Mouse (Mus musculus) kidney, adult 2 months (tissue): ENCODE data around the gene Gm3676. TPM values are rescaled to one million over a fixed set of nuclear protein-coding genes. Genes with fewer than 3 reads are reported as not detected.
"Not testable (repeated sequence)": the region's sequence is repeated elsewhere in the genome, so short reads cannot be mapped to it uniquely, and the experiment has no call there.

Experiments
- DNase-seq: peaks from one replicate; pipeline ENCODE4 v3.0.0; 2021
- H3K27ac ChIP-seq: fragments of 200-500 bp; 2 replicates; pipeline ENCODE4 v1.5.1; 2012; ENCODE audit warnings: low read depth, low read length, control low read depth, inconsistent platforms; ENCODE audit not compliant: insufficient read depth
- H3K27me3 ChIP-seq: fragments of 200-500 bp; replicated peaks from 2 replicates; pipeline ENCODE4 v1.6.1; 2012; ENCODE audit warnings: mild to moderate bottlenecking, moderate library complexity, low read length, inconsistent platforms; ENCODE audit not compliant: control insufficient read depth, insufficient read depth
- H3K36me3 ChIP-seq: fragments of 200-500 bp; 2 replicates; pipeline ENCODE4 v1.6.1; 2012; ENCODE audit warnings: mild to moderate bottlenecking, moderate library complexity, low read length, inconsistent platforms; ENCODE audit not compliant: control insufficient read depth, insufficient read depth
- H3K4me1 ChIP-seq: fragments of 200-500 bp; 2 replicates; pipeline ENCODE4 v1.6.1; 2011; ENCODE audit warnings: low read length; ENCODE audit not compliant: control insufficient read depth, insufficient read depth
- H3K4me3 ChIP-seq: fragments of 200-500 bp; 2 replicates; pipeline ENCODE4 v1.5.1; 2011; ENCODE audit warnings: mild to moderate bottlenecking, low read depth, low read length, control low read depth; ENCODE audit not compliant: insufficient read depth
- WGBS: fragments of 180-500 bp; shearing (Covaris S2); methylation state at CpG from one replicate; pipeline ENCODE4 v1.1.7; 2018; 5-methylcytosine and 5-hydroxymethylcytosine counted together
- polyA plus RNA-seq: library from polyadenylated mRNA; depleted of rRNA; stranded (reverse); fragments of >200 nt; gene quantifications from 2 replicates; pipeline ENCODE4 v1.2.3, GENCODE M21; 2012; rRNA removed

The Gm3676 gene
- not detected in 2 replicates for polyA plus RNA-seq

DNA sequence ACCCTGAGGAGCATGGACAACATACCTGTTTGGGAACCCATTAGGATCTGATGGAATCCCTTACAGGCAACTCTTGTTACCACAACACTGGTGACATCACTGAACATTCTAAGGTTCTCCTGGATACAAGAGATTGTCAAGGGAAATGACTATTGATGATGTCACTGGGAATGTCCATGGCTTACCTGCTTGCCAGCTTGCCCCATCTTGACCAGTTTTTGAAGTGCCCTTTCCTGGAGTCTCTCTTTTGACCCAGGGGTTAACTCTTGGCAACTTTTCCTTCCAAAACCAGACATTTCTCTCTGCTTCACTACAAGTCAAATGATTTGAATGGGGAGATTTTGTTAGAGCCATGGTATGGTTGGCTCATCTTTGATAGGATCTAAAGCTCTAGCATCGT is at the start of gene Gm3676:
TSS of gene Gm3676 (minus strand) at position 101 of the 400 bp plus-strand sequence.
- H3K36me3 ChIP-seq, H3K4me1 ChIP-seq, H3K27me3 ChIP-seq, H3K27ac ChIP-seq, DNase-seq, H3K4me3 ChIP-seq: not testable (repeated sequence)
- WGBS, result no CpG with 5 or more reads among the region's 1 CpGs

DNA sequence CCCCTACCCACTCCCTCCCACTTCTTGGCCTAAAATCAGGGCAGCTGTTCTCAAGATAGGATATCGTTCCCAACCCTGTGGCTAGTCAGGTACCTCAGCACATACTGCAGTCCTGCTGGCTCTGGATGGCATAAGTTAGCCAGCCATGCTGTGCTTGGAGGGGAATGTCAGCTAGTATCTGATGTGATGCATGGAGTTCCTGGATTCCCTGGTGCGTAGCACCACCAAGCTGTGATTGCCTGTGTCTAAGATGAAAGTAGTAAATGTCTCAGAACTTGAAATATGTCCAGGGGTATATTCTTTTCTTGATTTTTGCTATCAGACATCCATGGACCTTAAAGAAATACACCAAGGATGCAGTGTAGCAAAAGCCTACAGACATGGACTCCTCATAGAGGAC is 1.9 kb upstream of the Gm3676 start:
- WGBS, result 89% methylated on average over 2 of the region's 2 CpGs
- H3K4me1 ChIP-seq, DNase-seq, H3K36me3 ChIP-seq, H3K27ac ChIP-seq, H3K4me3 ChIP-seq, H3K27me3 ChIP-seq: not testable (repeated sequence)

DNA sequence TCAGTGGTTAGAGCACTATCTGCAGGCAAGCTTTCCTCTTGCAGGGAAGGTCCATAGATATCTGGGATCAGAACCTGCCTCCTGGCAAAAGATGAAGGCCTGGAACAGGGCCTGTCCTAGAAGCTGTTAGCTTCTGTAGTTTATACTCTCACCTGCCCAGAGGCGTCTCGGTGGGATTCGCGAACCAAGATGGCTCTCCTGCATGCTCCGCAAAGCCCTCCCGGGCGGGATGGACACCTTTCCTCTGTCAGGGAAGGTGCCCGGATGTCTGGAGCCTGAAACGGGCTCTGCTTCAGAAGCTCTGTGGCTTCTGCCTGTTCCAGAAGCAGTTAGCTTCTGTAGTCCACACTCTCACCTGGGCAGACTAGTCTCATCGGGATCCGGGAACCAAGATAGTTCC is 16.1 kb downstream of the Gm3676 start:
- 94% methylated on average over 10 of the region's 11 CpGs for WGBS
- H3K36me3 ChIP-seq, H3K4me3 ChIP-seq, H3K4me1 ChIP-seq, H3K27ac ChIP-seq, H3K27me3 ChIP-seq, DNase-seq: not testable (repeated sequence)

DNA sequence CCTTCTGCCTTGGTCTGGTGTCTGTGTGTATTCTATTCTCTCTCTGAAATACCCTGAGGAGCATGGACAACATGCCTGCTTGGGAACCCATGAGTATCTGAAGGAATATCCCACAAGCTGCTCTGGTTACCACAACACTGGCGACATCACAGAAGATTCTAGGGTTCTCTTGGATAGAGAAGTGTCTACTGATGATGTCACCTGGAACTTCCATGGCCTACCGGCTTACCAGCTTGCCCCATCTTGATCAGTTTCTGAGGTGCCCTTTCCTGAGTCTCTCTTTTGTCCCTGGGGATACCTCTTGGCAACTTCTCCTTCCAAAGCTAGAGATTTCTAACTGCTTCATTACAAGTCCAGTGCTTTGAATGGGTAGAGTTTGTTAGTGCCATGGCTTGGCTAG is 21.8 kb downstream of the Gm3676 start, which contains the start of gene Gm3072:
TSS of gene Gm3072 (minus strand) at position 101 of the 400 bp plus-strand sequence.
- H3K27ac ChIP-seq, H3K4me3 ChIP-seq, H3K36me3 ChIP-seq, H3K27me3 ChIP-seq, DNase-seq, H3K4me1 ChIP-seq: not testable (repeated sequence)
- WGBS, result 62% methylated on average over 1 of the region's 2 CpGs

DNA sequence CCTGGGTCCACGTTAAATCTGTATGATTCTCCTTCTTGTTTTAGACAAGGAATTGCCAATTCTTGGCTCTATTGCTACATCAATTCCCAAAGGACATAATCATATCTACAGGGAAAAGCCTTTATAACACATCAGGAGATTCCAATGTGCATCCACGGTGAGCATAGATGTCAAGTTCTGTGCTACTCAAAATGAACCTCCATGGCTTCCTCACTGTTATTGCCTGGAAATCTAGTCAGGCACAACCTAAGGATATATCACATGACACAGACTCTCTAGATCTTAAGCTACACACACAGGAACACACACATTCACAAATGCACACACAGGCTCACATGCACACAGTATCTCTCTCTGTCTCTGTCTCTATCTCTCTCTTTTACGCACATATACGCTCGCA is 23.8 kb downstream of the Gm3676 start:
- not testable (repeated sequence) for H3K36me3 ChIP-seq, H3K4me3 ChIP-seq, DNase-seq, H3K27ac ChIP-seq, H3K4me1 ChIP-seq, H3K27me3 ChIP-seq
- 92% methylated on average over 5 of the region's 5 CpGs for WGBS

DNA sequence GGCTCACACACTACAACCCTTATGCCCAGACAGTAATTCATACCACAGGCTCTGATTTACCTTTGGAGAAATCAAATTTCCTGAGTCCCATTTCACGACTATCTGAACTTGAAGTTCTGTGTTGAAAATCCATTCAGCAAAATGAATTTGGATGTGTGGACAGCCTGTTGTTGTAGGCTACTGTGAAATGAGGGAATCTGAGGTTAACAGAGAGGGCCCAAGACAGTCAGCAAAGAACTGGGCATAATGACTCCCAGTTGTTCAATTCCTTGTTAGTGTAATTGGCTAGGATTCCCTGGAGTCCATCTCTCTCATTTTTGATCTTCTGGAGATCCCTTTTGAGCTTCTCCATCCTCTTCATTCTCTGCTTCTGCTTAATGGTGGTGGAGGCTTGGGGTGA is 35.6 kb downstream of the Gm3676 start:
- peak; percentile 18 for DNase-seq
- not testable (repeated sequence) for H3K4me3 ChIP-seq, H3K27ac ChIP-seq, H3K36me3 ChIP-seq, H3K27me3 ChIP-seq, H3K4me1 ChIP-seq
- WGBS, result 69% methylated on average over 1 of the region's 1 CpGs

DNA sequence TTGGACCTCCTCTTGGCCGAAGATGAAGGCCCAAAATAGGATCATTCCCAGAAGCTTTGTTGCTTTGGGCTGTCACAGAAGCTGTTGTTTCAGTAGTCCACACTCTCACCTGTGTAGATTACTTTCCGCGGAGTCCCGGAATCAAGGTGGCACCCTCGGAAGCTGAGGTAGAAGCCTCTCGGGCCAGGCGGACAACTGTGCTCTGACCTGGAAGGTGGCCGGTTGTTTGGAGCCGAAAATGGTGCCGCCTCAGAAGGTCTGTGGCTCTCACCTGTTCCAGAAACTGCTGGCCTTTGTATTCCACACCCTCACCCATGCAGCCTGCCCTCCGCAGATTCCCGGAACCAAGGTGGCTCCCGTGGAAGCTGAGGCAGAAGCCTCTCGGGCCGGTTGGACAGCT is 45.4 kb downstream of the Gm3676 start:
- WGBS, result 93% methylated on average over 15 of the region's 15 CpGs
- H3K36me3 ChIP-seq, H3K27me3 ChIP-seq: not testable (repeated sequence)

More for the DNA sequence above, 45.4 kb downstream of the Gm3676 start:
- not testable (repeated sequence) for DNase-seq, H3K4me3 ChIP-seq, H3K4me1 ChIP-seq, H3K27ac ChIP-seq

Other genes with a start within 250 kb of the Gm3676 start
- not detected in 2 replicates for gene Gm6482, start 238.2 kb downstream of the Gm3676 start, polyA plus RNA-seq
- gene Gm7954, start 193.0 kb downstream of the Gm3676 start, polyA plus RNA-seq, result not detected in 2 replicates
- gene Gm3486, start 157.0 kb downstream of the Gm3676 start, polyA plus RNA-seq, result not detected in 2 replicates
- not detected in 2 replicates for gene Gm7970, start 90.9 kb downstream of the Gm3676 start, polyA plus RNA-seq
- not detected in 2 replicates for gene 1700049E17Rik2, start 73.3 kb downstream of the Gm3676 start, polyA plus RNA-seq
- gene Gm3072, start 21.9 kb downstream of the Gm3676 start, polyA plus RNA-seq, result not detected in 2 replicates
- gene Gm8068, start 55.4 kb upstream of the Gm3676 start, polyA plus RNA-seq, result not detected in 2 replicates
- gene Gm7929, start 104.1 kb upstream of the Gm3676 start, polyA plus RNA-seq, result not detected in 2 replicates
- gene Gm47189, start 126.0 kb upstream of the Gm3676 start, polyA plus RNA-seq, result not detected in 2 replicates